Mouse (Mus musculus) heart, embryonic 14.5 days (tissue): ENCODE data around the gene Shisa7. TPM values are rescaled to one million over a fixed set of nuclear protein-coding genes. Genes with fewer than 3 reads are reported as not detected.
"Not testable (repeated sequence)": the region's sequence is repeated elsewhere in the genome, so short reads cannot be mapped to it uniquely, and the experiment has no call there.

Experiments used
- ATAC-seq: fragments of 200-750 bp; cut with Nextera tagmentation; 2 replicates; pipeline ENCODE4 v1.8.0; 2017; ENCODE audit warnings: low read depth, moderate TSS enrichment; ENCODE audit not compliant: insufficient number of reproducible peaks, insufficient read depth, low FRiP score
- H3K27ac ChIP-seq, 2 experiments: fragments of 200-500 bp in 1 of 2; fragments of 300-500 bp in 1 of 2; sonication (generic) in 1 of 2; replicated peaks in 1 of 2; 2 replicates each; pipeline ENCODE4 v1.5.1; 2012 to 2014; ENCODE audit warnings: low read depth in 2 of 2, low read length in 2 of 2, control low read depth in 1 of 2, mild to moderate bottlenecking in 1 of 2, mixed read lengths in 1 of 2; ENCODE audit not compliant: control insufficient read depth in 1 of 2, insufficient read depth in 1 of 2
- H3K27me3 ChIP-seq: fragments of 300-500 bp; sonication (generic); 2 replicates; pipeline ENCODE4 v1.6.1; 2014; ENCODE audit warnings: mild to moderate bottlenecking, low read length, control low read depth; ENCODE audit not compliant: control insufficient read depth, insufficient read depth
- H3K36me3 ChIP-seq: fragments of 300-500 bp; sonication (generic); 2 replicates; pipeline ENCODE4 v1.6.1; 2014; ENCODE audit warnings: mild to moderate bottlenecking, control low read depth, low read length, mixed read lengths; ENCODE audit not compliant: control insufficient read depth, insufficient read depth
- H3K4me1 ChIP-seq, 2 experiments: fragments of 200-500 bp in 1 of 2; fragments of 300-500 bp in 1 of 2; sonication (generic) in 1 of 2; 2 replicates each; pipeline ENCODE4 v1.6.1; 2012 to 2014; ENCODE audit warnings: low read length in 2 of 2, control low read depth in 1 of 2, mixed read lengths in 1 of 2; ENCODE audit not compliant: control insufficient read depth in 2 of 2, insufficient read depth in 2 of 2
- H3K4me2 ChIP-seq: fragments of 300-500 bp; sonication (generic); 2 replicates; pipeline ENCODE4 v1.6.1; 2014; ENCODE audit warnings: mild to moderate bottlenecking, low read length
- H3K4me3 ChIP-seq, 2 experiments: fragments of 200-500 bp in 1 of 2; fragments of 300-500 bp in 1 of 2; sonication (generic) in 1 of 2; 2 replicates each; pipeline ENCODE4 v1.5.1; 2012 to 2014; ENCODE audit warnings: low read length in 2 of 2, mild to moderate bottlenecking in 2 of 2, control low read depth in 1 of 2, low read depth in 1 of 2, moderate library complexity in 1 of 2; ENCODE audit not compliant: control insufficient read depth in 1 of 2, insufficient read depth in 1 of 2
- H3K9ac ChIP-seq: fragments of 300-500 bp; sonication (generic); 2 replicates; pipeline ENCODE4 v1.6.1; 2014; ENCODE audit warnings: mild to moderate bottlenecking, low read length
- H3K9me3 ChIP-seq: fragments of 300-500 bp; sonication (generic); 2 replicates; pipeline ENCODE4 v1.6.1; 2016; ENCODE audit warnings: low read length, control low read depth; ENCODE audit not compliant: control insufficient read depth
- WGBS: fragments of 180-500 bp; shearing (Covaris S2); extraction: QIAGEN DNeasy Blood & Tissue Kit; methylation state at CpG from one replicate; pipeline ENCODE4 v1.1.7; 2014; 5-methylcytosine and 5-hydroxymethylcytosine counted together
- polyA plus RNA-seq: library from polyadenylated mRNA; unstranded; fragments of >200 nt; fragmentation: Nextera tagmentation; extraction: Ambion mirVana; gene quantifications from 2 replicates; pipeline ENCODE4 v1.2.1, GENCODE M21; 2014

Shisa7 gene
- polyA plus RNA-seq, 1 experiment from 2014 or later = 0.05 TPM

GRCm38 (mm10) chr7:4812303-4813104 lies 32.0 kb downstream of the Shisa7 start, which contains the start of gene Ube2s:
Ube2s (minus strand) TSS chr7:4812590.
- Histone ChIP-seq H3K9ac (peak within 1 kb of the TSS; percentile 92), H3K27me3 (no peaks in the 10 kb centered on the region), H3K9me3 (no peaks in the 10 kb centered on the region), H3K4me1 (peaks cover 8 to 27% of the 10 kb centered on the region in 2 experiments), H3K27ac (peak within 1 kb of the TSS; percentile 98 to 99), H3K4me3 (peak within 1 kb of the TSS; percentile 78 to 99), H3K4me2 (peak within 1 kb of the TSS; percentile 82), H3K36me3 (peaks cover 33% of the 10 kb centered on the region)
- peak; percentile 99 for ATAC-seq
- under 1% methylated on average over 62 of the region's 62 CpGs for WGBS

- peak overlapping the region; percentile 98 to 99 for H3K27ac ChIP-seq
- H3K4me3 ChIP-seq = peak overlapping the region; percentile 78 to 99
- no peaks in the 10 kb centered on the region for H3K27me3 ChIP-seq
- H3K9ac ChIP-seq = peak overlapping the region; percentile 92
- H3K4me2 ChIP-seq = peak overlapping the region; percentile 82
- H3K9me3 ChIP-seq = no peaks in the 10 kb centered on the region
- H3K4me1 ChIP-seq = peaks cover 8 to 27% of the 10 kb centered on the region in 2 experiments
- ATAC-seq = peak; percentile 33; the same call in 1 of the 2 replicates
- under 1% methylated on average over 30 of the region's 36 CpGs for WGBS
- peaks cover 39% of the 10 kb centered on the region for H3K36me3 ChIP-seq
Observed at GRCm38 (mm10) chr7:4811842-4812302, 32.6 kb downstream of the Shisa7 start.

DNA sequence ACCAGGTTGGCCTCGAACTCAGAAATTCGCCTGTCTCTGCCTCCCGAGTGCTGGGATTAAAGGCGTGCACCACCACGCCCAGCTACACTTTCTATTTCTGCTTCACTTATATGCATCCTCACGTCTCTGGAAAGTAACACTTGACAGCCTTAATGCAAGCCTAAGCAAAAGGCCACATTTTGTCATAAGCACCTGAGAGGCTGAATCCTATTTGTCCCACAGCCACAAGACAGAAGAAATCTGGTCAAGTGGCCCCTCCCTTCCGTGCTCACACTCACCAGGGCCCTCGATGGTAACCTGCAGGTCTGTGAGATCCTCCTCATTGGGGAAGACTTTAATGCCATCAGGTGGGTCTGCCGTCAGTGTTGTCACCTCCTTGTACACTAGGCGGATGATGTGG lies 33.4 kb downstream of the Shisa7 start:
- 26% methylated on average over 10 of the region's 10 CpGs for WGBS
- not testable (repeated sequence) for H3K27me3 ChIP-seq, H3K9me3 ChIP-seq, ATAC-seq
- Histone ChIP-seq H3K27ac (peak overlapping the region; percentile 98 to 99; a peak in 2 of 4 replicates), H3K4me3 (peak overlapping the region; percentile 78 to 99), H3K4me2 (peak overlapping the region; percentile 82), H3K4me1 (peaks cover 8 to 27% of the 10 kb centered on the region in 2 experiments), H3K9ac (peak overlapping the region; percentile 92), H3K36me3 (peaks cover 47% of the 10 kb centered on the region)

- H3K4me1 ChIP-seq = peaks cover 5 to 22% of the 10 kb centered on the region in 2 experiments
- no peak for ATAC-seq
- no peak overlapping the region for H3K4me2 ChIP-seq
- no peak overlapping the region for H3K9ac ChIP-seq
- peaks cover 68% of the 10 kb centered on the region for H3K36me3 ChIP-seq
- H3K27me3 ChIP-seq = no peaks in the 10 kb centered on the region
- no peaks in the 10 kb centered on the region for H3K9me3 ChIP-seq
- no peak overlapping the region for H3K27ac ChIP-seq
- H3K4me3 ChIP-seq = no peak overlapping the region
- WGBS = 88% methylated on average over 7 of the region's 7 CpGs
Observed at GRCm38 (mm10) chr7:4806716-4807115, 37.8 kb downstream of the Shisa7 start.

DNA sequence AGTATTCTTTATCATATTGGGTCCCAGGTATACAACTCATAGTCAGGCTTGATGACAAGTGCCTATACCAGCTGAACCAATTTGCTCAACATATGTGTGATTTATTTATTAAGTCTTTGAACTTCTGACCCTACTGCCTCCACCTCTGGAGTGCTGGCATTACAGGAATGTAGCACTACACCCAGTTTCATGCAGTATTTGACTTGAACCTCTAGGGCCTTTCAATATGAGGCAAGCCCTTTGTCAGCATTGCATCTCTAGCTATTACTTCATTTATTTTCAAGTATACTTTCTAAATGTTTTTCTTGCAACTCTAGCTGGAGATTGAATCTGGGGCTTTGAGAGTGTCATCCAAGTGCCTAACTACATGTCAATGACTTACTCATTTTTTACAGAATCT lies 42.2 kb downstream of the Shisa7 start:
- no peak overlapping the region for H3K27ac ChIP-seq
- peaks cover 41% of the 10 kb centered on the region for H3K36me3 ChIP-seq
- no peak overlapping the region for H3K9ac ChIP-seq
- H3K4me3 ChIP-seq = no peak overlapping the region
- no peaks in the 10 kb centered on the region for H3K27me3 ChIP-seq
- no peaks in the 10 kb centered on the region for H3K4me1 ChIP-seq
- H3K9me3 ChIP-seq = no peaks in the 10 kb centered on the region
- ATAC-seq = no peak
- no peak overlapping the region for H3K4me2 ChIP-seq

GRCm38 (mm10) chr7:4795767-4796433 lies 48.6 kb downstream of the Shisa7 start:
- H3K9me3 ChIP-seq = no peaks in the 10 kb centered on the region
- H3K36me3 ChIP-seq = peaks cover 43% of the 10 kb centered on the region
- H3K27me3 ChIP-seq = no peaks in the 10 kb centered on the region
- peaks cover 2 to 6% of the 10 kb centered on the region in 2 experiments; a peak in 3 of 4 replicates for H3K4me1 ChIP-seq
- H3K4me2 ChIP-seq = no peak overlapping the region
- H3K27ac ChIP-seq = no peak overlapping the region
- no peak for ATAC-seq
- no peak overlapping the region for H3K9ac ChIP-seq
- WGBS = 68% methylated on average over 7 of the region's 7 CpGs
- H3K4me3 ChIP-seq = no peak overlapping the region

GRCm38 (mm10) chr7:4794631-4795168 lies 49.8 kb downstream of the Shisa7 start:
- Histone ChIP-seq H3K27me3 (no peaks in the 10 kb centered on the region), H3K36me3 (peaks cover 43% of the 10 kb centered on the region), H3K4me3 (no peak overlapping the region), H3K9ac (peak overlapping the region; percentile 98; the same call in 1 of the 2 replicates), H3K27ac (no peak overlapping the region), H3K4me1 (peaks cover 2 to 6% of the 10 kb centered on the region in 2 experiments; a peak in 3 of 4 replicates), H3K4me2 (peak overlapping the region; percentile 90; the same call in 1 of the 2 replicates), H3K9me3 (no peaks in the 10 kb centered on the region)
- no peak for ATAC-seq
- WGBS = 83% methylated on average over 3 of the region's 3 CpGs
